Mouse (Mus musculus): ENCODE measurements around the gene Nrxn3.

- TF ChIP-seq POLR2A (IDR thresholded peaks at IDR 0.05; ENCODE audit: control insufficient read depth, extremely low read depth, insufficient read depth, low read length, poor library complexity) (no peak), CTCF (IDR thresholded peaks at IDR 0.05; ENCODE audit: borderline replicate concordance, control insufficient read depth, extremely low read depth, insufficient read depth, low read length, poor library complexity) (no peak)
Measured at GRCm38 (mm10) chr12:89641460-89641859, 918.8 kb downstream of the Nrxn3 start.

All from thymus, adult 2 months (tissue).